Comparison of ENCODE assay signal across 8 mouse cellular contexts in the genomic region with DNA sequence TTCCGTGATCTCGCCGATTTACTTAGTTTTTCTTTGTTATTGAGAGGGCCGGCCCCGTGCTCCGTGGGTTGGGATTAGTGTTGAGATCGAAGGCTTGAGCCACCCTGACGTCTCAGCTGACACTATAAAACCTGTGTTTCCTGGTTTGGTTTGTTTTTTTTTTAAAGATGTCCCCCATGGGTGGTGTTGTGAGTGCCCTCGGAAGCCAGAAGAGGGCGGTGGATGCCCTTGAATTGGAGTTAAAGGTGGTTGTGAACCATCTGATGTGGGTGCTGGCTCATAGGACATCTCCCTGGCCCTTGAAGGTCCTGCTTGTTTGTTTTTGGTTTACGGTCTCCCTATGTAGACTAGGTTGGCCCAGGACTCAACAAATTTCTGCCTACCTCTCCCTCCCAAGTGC. TPM values are rescaled to one million over a fixed set of nuclear protein-coding genes. Genes with fewer than 3 reads are reported as not detected.
A peak's percentile ranks its signal among the peaks of the same experiment; 100 is the strongest.
DNase-seq lines count a peak whose midpoint lies in the region; ATAC-seq and TF ChIP-seq lines count a peak whose summit lies in the region.

No protein-coding gene starts in this region.

- H3K4me3 ChIP-seq in lung, adult 2 months (replicated peaks; ENCODE audit: extremely low read depth, low read depth, low read length): peak overlapping the region; percentile 88
- peak overlapping the region; percentile 73 for H3K4me3 ChIP-seq in bone marrow macrophage, adult 2 months (ENCODE audit: insufficient read depth, low read length)
- H3K4me3 ChIP-seq in hindbrain, embryonic 14.5 days (replicated peaks; ENCODE audit: low read length): peak overlapping the region; percentile 97
- H3K4me3 ChIP-seq in midbrain, embryonic 15.5 days: peak overlapping the region; percentile 87

- 8% methylated on average over 11 of the region's 11 CpGs for WGBS in lung, adult 2 months
- WGBS in hindbrain, embryonic 14.5 days: 11% methylated on average over 11 of the region's 11 CpGs
- WGBS in midbrain, embryonic 15.5 days: 10% methylated on average over 11 of the region's 11 CpGs

- ATAC-seq in hindbrain, embryonic 14.5 days (ENCODE audit: low FRiP score): no peak
- ATAC-seq in midbrain, embryonic 15.5 days (replicated peaks): no peak

- DNase-seq in lung, adult 2 months: no peak
- no peak for DNase-seq in lung, postnatal 36 days
- no peak for DNase-seq in hindbrain, embryonic 14.5 days (ENCODE audit: low spot score)
- no peak for DNase-seq in frontal cortex, postnatal 36 days (ENCODE audit: low spot score in 2 of 2)
- no peak for DNase-seq in urinary bladder, postnatal 36 days (ENCODE audit: low spot score in 2 of 2)
- DNase-seq in right cerebral cortex, adult 2 months (ENCODE audit: low spot score in 2 of 2): no peak

- H3K4me2 ChIP-seq in hindbrain, embryonic 14.5 days (replicated peaks): peak overlapping the region; percentile 96
- H3K4me2 ChIP-seq in midbrain, embryonic 15.5 days: peak overlapping the region; percentile 90

- H3K9me3 ChIP-seq in hindbrain, embryonic 14.5 days (ENCODE audit: control insufficient read depth, low read length): no peaks in the 10 kb centered on the region
- H3K9me3 ChIP-seq in midbrain, embryonic 15.5 days: no peaks in the 10 kb centered on the region

- H3K4me1 ChIP-seq in lung, adult 2 months (ENCODE audit: control insufficient read depth, insufficient read depth, low read length): peaks cover 10% of the 10 kb centered on the region; the same call in 1 of the 2 replicates
- H3K4me1 ChIP-seq in bone marrow macrophage, adult 2 months (ENCODE audit: control insufficient read depth, insufficient read depth, low read length): peaks cover 11% of the 10 kb centered on the region
- H3K4me1 ChIP-seq in hindbrain, embryonic 14.5 days (replicated peaks; ENCODE audit: control insufficient read depth, insufficient read depth, low read length): peaks cover 17% of the 10 kb centered on the region
- peaks cover 26% of the 10 kb centered on the region for H3K4me1 ChIP-seq in midbrain, embryonic 15.5 days

- no peak for TF ChIP-seq POLR2A in lung, adult 2 months (IDR thresholded peaks at IDR 0.05; ENCODE audit: borderline replicate concordance, extremely low read depth, low read depth, low read length)
- no peak for TF ChIP-seq POLR2A in bone marrow macrophage, adult 2 months (IDR thresholded peaks at IDR 0.05; ENCODE audit: borderline replicate concordance, low read depth, low read length)

- H3K27ac ChIP-seq in bone marrow macrophage, adult 2 months (ENCODE audit: insufficient read depth, low read depth, low read length): peak overlapping the region; percentile 91
- H3K27ac ChIP-seq in hindbrain, embryonic 14.5 days: peak overlapping the region; percentile 94; the same call in 1 of the 2 replicates
- H3K27ac ChIP-seq in midbrain, embryonic 15.5 days: peak overlapping the region; percentile 93; the same call in 1 of the 2 replicates

- H3K36me3 ChIP-seq in hindbrain, embryonic 14.5 days (replicated peaks; ENCODE audit: control insufficient read depth, insufficient read depth): peaks cover 52% of the 10 kb centered on the region
- H3K36me3 ChIP-seq in midbrain, embryonic 15.5 days (replicated peaks): peaks cover 41% of the 10 kb centered on the region

- H3K9ac ChIP-seq in hindbrain, embryonic 14.5 days: peak overlapping the region; percentile 86
- peak overlapping the region; percentile 64 for H3K9ac ChIP-seq in midbrain, embryonic 15.5 days

- TF ChIP-seq CTCF in lung, adult 2 months (IDR thresholded peaks at IDR 0.05; ENCODE audit: insufficient read depth, low read length): no peak
- TF ChIP-seq CTCF in bone marrow macrophage, adult 2 months (IDR thresholded peaks at IDR 0.05; ENCODE audit: low read depth, low read length): 0 out of 2 replicates have a peak, but pooled peaks have one; percentile 10

- H3K27me3 ChIP-seq in hindbrain, embryonic 14.5 days (ENCODE audit: control insufficient read depth, insufficient read depth, low read length): no peaks in the 10 kb centered on the region
- no peaks in the 10 kb centered on the region for H3K27me3 ChIP-seq in midbrain, embryonic 15.5 days (replicated peaks)

RNA-seq across cellular contexts. Expression of a gene that starts 0.5 kb away (rescaled TPM):
- polyA plus RNA-seq in lung, adult 2 months (2012; rRNA removed): 68.1 and 94.3 TPM in 2 replicates
- polyA plus RNA-seq in bone marrow macrophage, adult 2 months (2012; ENCODE audit: insufficient read depth, insufficient read length, missing spikeins): 102 and 103 TPM in 2 replicates
- polyA plus RNA-seq in hindbrain, embryonic 14.5 days (2014; fragmentation: Nextera tagmentation; extraction: Ambion mirVana): 308 and 323 TPM in 2 replicates
- 307 and 337 TPM in 2 replicates for polyA plus RNA-seq in midbrain, embryonic 15.5 days (2015; fragmentation: Nextera tagmentation; extraction: Ambion mirVana)

RNA-seq across cellular contexts. Expression of a gene that starts 0.9 kb away (rescaled TPM):
- polyA plus RNA-seq in lung, adult 2 months (2012; rRNA removed): 15.5 and 21.4 TPM in 2 replicates
- 20.8 and 26.3 TPM in 2 replicates for polyA plus RNA-seq in bone marrow macrophage, adult 2 months (2012; ENCODE audit: insufficient read depth, insufficient read length, missing spikeins)
- polyA plus RNA-seq in hindbrain, embryonic 14.5 days (2014; fragmentation: Nextera tagmentation; extraction: Ambion mirVana): 35.0 and 37.2 TPM in 2 replicates
- polyA plus RNA-seq in midbrain, embryonic 15.5 days (2015; fragmentation: Nextera tagmentation; extraction: Ambion mirVana): 43.6 and 43.8 TPM in 2 replicates

RNA-seq across cellular contexts. Expression of a gene that starts 18.1 kb away (rescaled TPM):
- polyA plus RNA-seq in lung, adult 2 months (2012; rRNA removed): 1.9 and 32.5 TPM in 2 replicates
- polyA plus RNA-seq in bone marrow macrophage, adult 2 months (2012; ENCODE audit: insufficient read depth, insufficient read length, missing spikeins): not detected in 2 replicates
- 11.2 and 12.2 TPM in 2 replicates for polyA plus RNA-seq in hindbrain, embryonic 14.5 days (2014; fragmentation: Nextera tagmentation; extraction: Ambion mirVana)
- polyA plus RNA-seq in midbrain, embryonic 15.5 days (2015; fragmentation: Nextera tagmentation; extraction: Ambion mirVana): 5.9 and 7.2 TPM in 2 replicates

RNA-seq across cellular contexts. Expression of a gene that starts 21.0 kb away (rescaled TPM):
- polyA plus RNA-seq in lung, adult 2 months (2012; rRNA removed): 15.6 and 35.7 TPM in 2 replicates
- 103 and 110 TPM in 2 replicates for polyA plus RNA-seq in bone marrow macrophage, adult 2 months (2012; ENCODE audit: insufficient read depth, insufficient read length, missing spikeins)
- 53.3 and 57.3 TPM in 2 replicates for polyA plus RNA-seq in hindbrain, embryonic 14.5 days (2014; fragmentation: Nextera tagmentation; extraction: Ambion mirVana)
- polyA plus RNA-seq in midbrain, embryonic 15.5 days (2015; fragmentation: Nextera tagmentation; extraction: Ambion mirVana): 72.5 and 77.3 TPM in 2 replicates

RNA-seq across cellular contexts. Expression of a gene that starts 31.9 kb away (rescaled TPM):
- polyA plus RNA-seq in lung, adult 2 months (2012; rRNA removed): not detected in 2 replicates
- polyA plus RNA-seq in bone marrow macrophage, adult 2 months (2012; ENCODE audit: insufficient read depth, insufficient read length, missing spikeins): not detected in 2 replicates
- polyA plus RNA-seq in hindbrain, embryonic 14.5 days (2014; fragmentation: Nextera tagmentation; extraction: Ambion mirVana): not detected in 2 replicates
- polyA plus RNA-seq in midbrain, embryonic 15.5 days (2015; fragmentation: Nextera tagmentation; extraction: Ambion mirVana): not detected in 2 replicates
